Mouse (Mus musculus): Measurements from ENCODE around the gene Fam234b. TPM values are rescaled to one million over a fixed set of nuclear protein-coding genes. Genes with fewer than 3 reads are reported as not detected.

Fam234b gene
- total RNA-seq, 1 experiment = 7.5 TPM

DNA sequence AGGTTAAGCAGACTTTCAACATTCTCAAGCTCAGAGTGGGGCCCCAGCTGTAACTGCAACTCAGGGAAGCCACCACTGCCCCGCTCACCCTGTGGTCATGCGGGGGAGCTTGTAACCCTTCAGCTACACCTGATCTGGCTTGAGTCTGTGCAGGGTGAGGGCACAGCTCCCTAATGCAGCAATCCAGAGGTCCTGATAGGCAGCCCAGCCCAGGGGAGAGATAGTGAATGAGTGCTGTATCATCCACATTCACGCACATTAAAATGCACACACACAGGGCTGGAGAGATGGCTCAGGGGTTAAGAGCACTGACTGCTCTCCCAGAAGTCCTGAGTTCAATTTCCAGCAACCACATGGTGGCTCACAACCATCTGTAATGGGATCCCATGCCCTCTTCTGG lies 19.2 kb upstream of the Fam234b start:
- H3K4me1 ChIP-seq (ENCODE audit: control insufficient read depth in 2 of 2, insufficient read depth in 2 of 2, low read length in 2 of 2, poor library complexity in 1 of 2) = 0 out of 4 replicates have a peak, but pooled peaks cover 0 to 2% of the 10 kb centered on the region in 2 experiments
- no peak overlapping the region for H3K4me3 ChIP-seq (ENCODE audit: insufficient read depth in 1 of 2, low read depth in 1 of 2, low read length in 2 of 2, poor library complexity in 1 of 2, severe bottlenecking in 1 of 2)
- H3K36me3 ChIP-seq (ENCODE audit: control insufficient read depth, insufficient read depth, low read length, poor library complexity, severe bottlenecking) = no peaks in the 10 kb centered on the region
- no peak for DNase-seq (ENCODE audit: low read depth, low spot score)
- no peaks in the 10 kb centered on the region for H3K9me3 ChIP-seq (ENCODE audit: control insufficient read depth, insufficient read depth, low read depth, low read length)
- TF ChIP-seq HCFC1 (IDR thresholded peaks at IDR 0.05; ENCODE audit: borderline replicate concordance, insufficient read depth, low read length) = no peak
- no peak for TF ChIP-seq ZNF384 (IDR thresholded peaks at IDR 0.05; ENCODE audit: low read depth, low read length)
- no peak for TF ChIP-seq CHD2 (IDR thresholded peaks at IDR 0.05; ENCODE audit: low read depth, low read length)
- TF ChIP-seq ZC3H11A (IDR thresholded peaks at IDR 0.05; ENCODE audit: borderline replicate concordance, low read depth, low read length) = no peak
- TF ChIP-seq MAFK (IDR thresholded peaks at IDR 0.05; ENCODE audit: insufficient read depth, low read depth, low read length) = no peak
- no peak overlapping the region for H3K9ac ChIP-seq (ENCODE audit: insufficient read depth, low read depth, low read length, poor library complexity, severe bottlenecking)
- in situ Hi-C loops (cut with MboI; ENCODE audit: low sequenced_read_pairs in 2 of 2, unreplicated experiment in 2 of 2) = no loop called here
- H3K27ac ChIP-seq (ENCODE audit: insufficient read depth, low read depth, low read length, poor library complexity, severe bottlenecking) = no peak overlapping the region

DNA sequence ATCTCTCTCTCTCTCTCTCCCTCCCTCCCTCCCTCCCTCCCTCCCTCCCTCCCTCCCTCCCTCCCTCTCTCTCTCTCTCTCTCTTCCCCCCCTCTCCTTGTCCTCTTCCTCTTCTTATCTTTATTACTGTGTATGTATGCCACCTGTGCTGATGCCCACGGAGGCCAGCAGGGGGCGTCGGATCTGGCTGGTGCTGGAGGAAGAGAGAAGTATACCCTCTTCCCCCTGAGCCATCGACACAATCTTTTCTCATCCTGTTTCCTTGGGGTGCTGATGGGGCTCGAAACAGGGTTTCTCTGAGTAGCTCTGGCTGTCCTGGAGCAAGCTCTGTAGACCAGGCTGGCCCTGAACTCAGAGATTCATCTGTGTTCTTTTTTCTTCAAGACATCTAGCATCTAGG lies 14.9 kb upstream of the Fam234b start:
- in situ Hi-C loops (cut with MboI; ENCODE audit: low sequenced_read_pairs in 2 of 2, unreplicated experiment in 2 of 2) = no loop called here
- H3K36me3 ChIP-seq (ENCODE audit: control insufficient read depth, insufficient read depth, low read length, poor library complexity, severe bottlenecking) = no peaks in the 10 kb centered on the region
- H3K4me1 ChIP-seq (ENCODE audit: control insufficient read depth in 2 of 2, insufficient read depth in 2 of 2, low read length in 2 of 2, poor library complexity in 1 of 2) = no peaks in the 10 kb centered on the region
- no peaks in the 10 kb centered on the region for H3K9me3 ChIP-seq (ENCODE audit: control insufficient read depth, insufficient read depth, low read depth, low read length)
- H3K27ac ChIP-seq (ENCODE audit: insufficient read depth, low read depth, low read length, poor library complexity, severe bottlenecking) = no peak overlapping the region
- TF ChIP-seq ZC3H11A (IDR thresholded peaks at IDR 0.05; ENCODE audit: borderline replicate concordance, low read depth, low read length) = no peak
- DNase-seq (ENCODE audit: low read depth, low spot score) = no peak
- H3K4me3 ChIP-seq (ENCODE audit: insufficient read depth in 1 of 2, low read depth in 1 of 2, low read length in 2 of 2, poor library complexity in 1 of 2, severe bottlenecking in 1 of 2) = no peak overlapping the region
- H3K9ac ChIP-seq (ENCODE audit: insufficient read depth, low read depth, low read length, poor library complexity, severe bottlenecking) = no peak overlapping the region

DNA sequence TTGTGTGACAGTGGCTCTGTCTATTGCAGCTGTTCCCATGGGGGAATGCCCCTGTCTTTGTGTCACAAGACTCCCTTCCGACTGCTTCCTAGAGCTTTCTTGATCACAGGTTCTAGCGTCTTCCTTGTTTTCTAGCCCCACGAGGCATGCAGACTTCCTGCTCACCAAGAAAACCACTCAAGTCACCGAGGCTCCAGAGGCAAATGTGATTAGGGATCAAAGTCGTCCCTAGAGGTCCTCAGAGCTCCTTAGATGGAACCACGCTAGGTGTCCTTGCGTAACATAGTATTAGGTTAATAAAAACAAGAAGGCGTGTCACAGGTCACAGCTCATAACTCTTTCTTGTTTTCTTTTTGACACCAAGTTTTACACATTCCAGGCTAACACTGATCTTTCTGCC lies 13.8 kb upstream of the Fam234b start:
- no peak for DNase-seq (ENCODE audit: low read depth, low spot score)
- TF ChIP-seq ZC3H11A (IDR thresholded peaks at IDR 0.05; ENCODE audit: borderline replicate concordance, low read depth, low read length) (no peak), CHD2 (IDR thresholded peaks at IDR 0.05; ENCODE audit: low read depth, low read length) (no peak), MAFK (IDR thresholded peaks at IDR 0.05; ENCODE audit: insufficient read depth, low read depth, low read length) (no peak), HCFC1 (IDR thresholded peaks at IDR 0.05; ENCODE audit: borderline replicate concordance, insufficient read depth, low read length) (no peak), ZNF384 (IDR thresholded peaks at IDR 0.05; ENCODE audit: low read depth, low read length) (no peak)
- Histone ChIP-seq H3K27ac (ENCODE audit: insufficient read depth, low read depth, low read length, poor library complexity, severe bottlenecking) (no peak overlapping the region), H3K4me1 (ENCODE audit: control insufficient read depth in 2 of 2, insufficient read depth in 2 of 2, low read length in 2 of 2, poor library complexity in 1 of 2) (no peaks in the 10 kb centered on the region), H3K9ac (ENCODE audit: insufficient read depth, low read depth, low read length, poor library complexity, severe bottlenecking) (no peak overlapping the region), H3K36me3 (ENCODE audit: control insufficient read depth, insufficient read depth, low read length, poor library complexity, severe bottlenecking) (no peaks in the 10 kb centered on the region), H3K9me3 (ENCODE audit: control insufficient read depth, insufficient read depth, low read depth, low read length) (no peaks in the 10 kb centered on the region), H3K4me3 (ENCODE audit: insufficient read depth in 1 of 2, low read depth in 1 of 2, low read length in 2 of 2, poor library complexity in 1 of 2, severe bottlenecking in 1 of 2) (no peak overlapping the region)
- in situ Hi-C loops (cut with MboI; ENCODE audit: low sequenced_read_pairs in 2 of 2, unreplicated experiment in 2 of 2) = no loop called here

DNA sequence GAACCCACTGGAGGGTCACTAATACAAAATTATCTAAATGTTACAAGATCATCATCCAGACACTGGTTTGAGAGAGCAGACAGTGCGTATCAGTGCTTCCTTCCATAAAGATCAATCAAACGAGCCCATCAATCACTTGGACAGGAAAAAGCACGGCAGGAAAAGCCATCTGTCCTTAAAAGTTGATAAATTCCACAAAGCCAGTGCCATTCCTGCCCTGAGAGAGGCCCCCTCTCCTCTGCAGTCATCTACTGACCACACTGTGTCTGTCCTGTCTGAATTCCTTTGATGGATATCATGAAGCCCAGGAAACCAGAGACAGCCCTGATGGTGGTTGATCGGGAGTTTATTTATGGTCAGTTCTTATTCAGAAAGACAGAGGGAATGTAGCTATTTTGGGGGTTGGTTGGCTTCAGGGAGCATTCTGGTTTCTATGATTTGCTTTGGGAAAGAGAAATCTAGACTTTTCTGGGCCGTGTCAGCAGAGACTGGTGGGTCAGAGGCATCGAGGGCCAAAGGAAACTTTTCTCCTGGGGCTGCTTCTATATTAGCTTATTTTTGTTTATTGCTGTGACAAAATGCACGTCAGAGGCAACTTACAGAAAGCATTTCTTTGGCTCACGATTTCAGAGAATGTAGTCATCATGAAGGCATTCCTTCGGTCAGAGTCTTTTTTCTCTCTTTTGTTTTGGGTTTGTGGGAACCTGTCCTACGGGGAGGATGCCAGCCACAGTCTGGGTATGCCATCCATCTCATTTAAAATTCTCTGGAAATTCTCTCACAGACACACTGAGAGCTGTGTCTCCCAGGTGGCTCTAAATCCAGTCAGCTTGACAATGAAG lies 10.5 kb upstream of the Fam234b start:
- H3K36me3 ChIP-seq (ENCODE audit: control insufficient read depth, insufficient read depth, low read length, poor library complexity, severe bottlenecking) = no peaks in the 10 kb centered on the region
- in situ Hi-C loops (cut with MboI; ENCODE audit: low sequenced_read_pairs in 2 of 2, unreplicated experiment in 2 of 2) = no loop called here
- no peak for TF ChIP-seq CHD2 (IDR thresholded peaks at IDR 0.05; ENCODE audit: low read depth, low read length)
- no peak for TF ChIP-seq ZNF384 (IDR thresholded peaks at IDR 0.05; ENCODE audit: low read depth, low read length)
- no peak for TF ChIP-seq ZC3H11A (IDR thresholded peaks at IDR 0.05; ENCODE audit: borderline replicate concordance, low read depth, low read length)
- no peak for TF ChIP-seq MAFK (IDR thresholded peaks at IDR 0.05; ENCODE audit: insufficient read depth, low read depth, low read length)
- TF ChIP-seq HCFC1 (IDR thresholded peaks at IDR 0.05; ENCODE audit: borderline replicate concordance, insufficient read depth, low read length) = no peak
- DNase-seq (ENCODE audit: low read depth, low spot score) = no peak
- H3K27ac ChIP-seq (ENCODE audit: insufficient read depth, low read depth, low read length, poor library complexity, severe bottlenecking) = no peak overlapping the region
- no peaks in the 10 kb centered on the region for H3K9me3 ChIP-seq (ENCODE audit: control insufficient read depth, insufficient read depth, low read depth, low read length)
- no peak overlapping the region for H3K4me3 ChIP-seq (ENCODE audit: insufficient read depth in 1 of 2, low read depth in 1 of 2, low read length in 2 of 2, poor library complexity in 1 of 2, severe bottlenecking in 1 of 2)
- peaks cover 0 to 2% of the 10 kb centered on the region in 2 experiments; a peak in 1 of 4 replicates for H3K4me1 ChIP-seq (ENCODE audit: control insufficient read depth in 2 of 2, insufficient read depth in 2 of 2, low read length in 2 of 2, poor library complexity in 1 of 2)
- H3K9ac ChIP-seq (ENCODE audit: insufficient read depth, low read depth, low read length, poor library complexity, severe bottlenecking) = no peak overlapping the region
